Mouse (Mus musculus) fat pad, adult 2 months (tissue): ENCODE data around the gene Saa3.
"Not testable (repeated sequence)": the region's sequence is repeated elsewhere in the genome, so short reads cannot be mapped to it uniquely, and the experiment has no call there.

Experiments used
- DNase-seq: peaks from one replicate; pipeline ENCODE4 v3.0.0-alpha.2; 2011; ENCODE audit warnings: low read depth, low spot score; ENCODE audit errors: extremely low read depth

The Saa3 gene

DNA sequence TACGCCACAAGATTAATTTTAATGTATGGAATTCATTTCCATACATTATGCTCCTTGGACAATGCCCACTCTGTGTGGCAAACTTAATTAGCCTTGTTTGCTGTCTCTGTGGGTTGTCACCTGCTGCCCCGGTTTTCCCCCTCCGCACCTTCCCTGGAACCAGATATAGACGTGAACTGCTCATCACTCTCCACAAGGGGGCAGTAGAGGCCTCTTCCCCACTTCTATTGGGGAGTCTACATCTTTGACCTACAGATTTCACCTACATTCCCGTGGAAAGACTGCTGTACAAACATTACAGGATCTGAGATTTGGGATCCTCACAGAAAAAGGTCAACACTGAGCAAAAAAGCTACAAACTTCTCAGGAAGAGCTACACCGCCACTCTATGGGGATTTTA, 982 bp downstream of the Saa3 start:
- no peak for DNase-seq

DNA sequence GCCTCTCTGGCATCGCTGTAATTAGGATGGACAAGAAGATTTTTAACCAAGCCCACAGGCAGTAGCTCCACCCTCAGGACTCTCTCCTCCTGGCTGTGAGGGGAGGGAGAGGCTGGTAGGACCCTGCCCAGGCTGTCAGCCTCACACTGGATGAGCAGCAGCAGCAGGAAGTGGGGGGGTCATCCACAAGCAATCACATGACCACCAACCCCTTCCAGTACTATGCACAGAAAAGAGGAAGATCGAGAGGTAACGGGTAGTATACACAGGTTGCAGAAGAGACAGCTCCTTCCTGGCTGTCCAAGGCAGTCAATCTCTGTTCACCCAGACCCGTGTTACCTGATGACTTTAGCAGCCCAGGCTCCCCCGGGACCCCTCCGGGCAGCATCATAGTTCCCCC, 3.2 kb downstream of the Saa3 start:
- no peak for DNase-seq

- DNase-seq, result no peak
These were observed 5.1 kb downstream of the Saa3 start, which contains the start of gene Saal1 for GRCm38 (mm10) chr7:46710390-46710844. Saal1 (minus strand) TSS chr7:46710680.

DNA sequence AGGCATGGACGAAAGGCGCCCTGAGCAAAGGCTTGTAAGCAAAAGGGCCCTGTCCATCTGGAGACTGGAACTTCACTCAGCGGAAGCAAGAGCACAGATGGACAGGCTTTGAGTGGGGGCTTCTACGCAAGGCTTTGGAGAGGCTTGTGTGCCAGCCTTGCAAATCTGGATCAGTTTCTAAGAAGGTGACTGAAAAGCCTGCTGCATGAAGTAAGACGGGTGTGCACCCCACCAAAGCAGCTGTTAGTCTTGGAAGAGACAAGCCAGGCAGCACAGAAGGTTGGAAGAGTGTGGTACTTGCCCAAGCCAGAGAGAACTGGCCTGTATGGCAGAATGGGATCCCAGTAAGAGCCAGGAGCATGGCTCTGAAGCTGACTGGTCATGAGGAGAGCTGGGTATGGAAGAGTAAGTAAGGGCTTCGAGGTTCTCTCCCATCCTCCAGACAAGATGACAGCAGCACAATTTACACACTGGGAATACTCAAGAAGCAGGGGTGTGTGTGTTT, 14.9 kb downstream of the Saa3 start:
- DNase-seq, result no peak

DNA sequence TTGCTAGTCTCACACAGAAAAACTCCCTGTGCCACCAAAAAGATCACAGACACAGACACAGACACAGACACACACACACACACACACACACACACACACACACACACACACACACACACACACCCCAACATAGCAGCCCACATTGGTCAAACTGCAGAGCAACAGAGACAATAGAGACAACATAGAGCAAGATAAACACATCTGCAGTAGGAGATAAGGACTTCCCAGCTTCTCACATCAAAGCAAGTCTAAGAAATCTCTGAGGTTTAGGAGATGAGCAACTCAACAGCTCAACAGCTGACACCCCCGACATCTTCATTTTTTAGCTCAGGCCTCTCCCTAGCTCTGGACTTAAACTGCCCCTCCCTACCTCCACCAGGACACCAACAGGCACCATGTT, 18.7 kb downstream of the Saa3 start:
- no peak for DNase-seq

DNA sequence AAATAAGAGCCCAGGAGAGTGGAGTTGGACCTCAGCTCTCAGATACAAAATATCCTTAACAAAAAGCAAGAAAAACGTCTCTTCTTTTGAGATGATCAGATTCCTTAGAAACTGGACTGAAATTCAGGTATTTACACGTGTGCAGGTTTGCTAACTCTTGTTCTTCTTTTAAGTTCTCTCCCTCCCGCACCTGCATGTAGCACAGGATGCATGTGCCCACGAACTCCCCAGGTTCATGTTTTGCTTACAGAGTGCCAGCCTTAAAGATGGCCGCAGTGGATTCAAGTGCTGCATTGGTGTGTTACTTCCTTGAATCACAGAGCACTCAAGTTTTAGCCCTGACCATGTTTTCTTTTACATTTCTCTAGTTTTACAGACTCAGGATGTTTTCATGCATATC, 28.7 kb downstream of the Saa3 start:
- no peak for DNase-seq

DNA sequence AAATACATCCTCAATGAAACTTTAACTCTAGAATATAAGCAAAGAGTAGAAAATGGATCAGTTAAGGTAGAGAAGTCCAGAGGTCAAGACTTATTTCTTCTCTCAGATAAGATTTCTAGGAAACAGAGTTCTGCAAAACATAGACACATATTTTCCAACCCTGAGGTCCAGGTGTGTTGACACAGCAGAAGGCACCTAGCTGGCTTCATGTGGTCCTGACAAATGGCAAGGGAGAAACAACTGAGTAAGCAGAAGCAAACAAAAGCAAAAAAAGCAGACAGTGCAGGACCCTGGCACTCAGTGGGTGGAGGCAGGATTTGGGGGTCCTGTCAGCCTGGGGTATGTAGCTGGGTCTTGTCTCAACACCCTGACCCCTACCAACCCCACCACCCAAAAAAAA, 34.8 kb downstream of the Saa3 start:
- DNase-seq, result no peak

DNA sequence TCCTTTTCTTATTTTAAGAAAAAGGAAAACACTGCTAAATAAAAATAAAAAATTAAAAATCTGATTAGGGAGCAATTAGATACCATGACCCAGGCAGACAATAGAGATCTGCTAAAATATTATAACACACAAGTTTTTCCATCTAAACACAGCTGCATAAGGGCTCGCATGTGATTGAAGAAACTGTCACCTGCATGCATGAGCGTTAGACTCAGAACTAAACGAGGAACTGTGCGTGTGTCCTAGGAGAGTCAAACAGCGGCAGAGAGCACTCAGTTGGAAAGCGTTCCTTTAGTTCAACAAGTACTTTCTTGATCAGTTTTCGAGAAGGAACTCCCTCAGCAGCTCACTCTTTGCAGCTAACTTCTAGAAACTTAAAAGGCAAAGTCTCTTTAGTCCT, 36.5 kb downstream of the Saa3 start:
- DNase-seq, result not testable (repeated sequence)

- DNase-seq, result no peak
These were observed 37.1 kb downstream of the Saa3 start for GRCm38 (mm10) chr7:46678417-46678816.

DNA sequence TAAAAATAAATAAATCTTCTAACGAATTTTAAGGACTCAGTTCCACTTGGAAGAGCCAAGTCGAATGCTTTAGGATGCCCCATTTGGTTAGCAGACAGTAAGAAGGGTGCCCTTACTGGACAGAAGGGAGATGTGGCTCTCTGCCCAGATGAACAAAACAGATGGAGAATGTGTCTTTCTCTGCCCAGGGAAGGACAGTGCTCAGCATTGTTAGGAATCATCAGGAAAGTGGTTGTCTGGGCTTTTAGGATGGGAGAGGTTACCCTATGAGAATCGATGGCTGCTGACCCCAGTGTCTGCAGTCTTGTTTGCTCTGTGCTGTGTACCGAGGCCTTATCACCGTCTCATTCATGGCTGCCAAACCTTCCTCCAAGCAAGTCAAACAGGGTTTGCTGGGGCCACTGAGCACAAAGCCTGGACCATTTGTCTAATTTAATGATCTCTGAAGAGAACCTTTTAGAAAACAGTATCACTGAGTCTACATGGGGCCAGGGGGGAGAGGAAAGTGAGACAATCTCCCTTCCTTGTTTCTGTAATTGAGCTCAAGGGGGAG, 38.6 kb downstream of the Saa3 start:
- no peak for DNase-seq

DNA sequence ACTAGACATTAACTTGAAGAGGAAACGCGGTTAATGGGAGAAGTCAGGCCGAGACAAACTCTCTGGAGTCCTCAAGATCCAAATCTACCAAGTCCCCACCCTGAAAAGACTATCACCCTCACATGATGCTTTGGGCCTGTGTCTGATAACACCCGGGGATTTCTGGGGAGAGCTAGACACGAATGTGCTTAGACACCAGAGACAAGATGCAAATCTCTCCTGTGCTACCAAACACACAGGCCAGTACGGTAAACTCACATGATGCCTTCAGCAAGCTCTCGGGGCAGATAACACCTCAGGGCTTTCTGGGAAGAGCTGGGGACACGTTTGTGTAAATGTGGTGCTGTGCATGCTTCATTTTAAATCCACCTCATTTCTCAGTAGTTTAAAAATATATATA, 39.6 kb downstream of the Saa3 start:
- no peak for DNase-seq

GRCm38 (mm10) chr7:46675061-46675460, 40.4 kb downstream of the Saa3 start:
- DNase-seq, result no peak

- DNase-seq, result no peak
These were observed 43.3 kb downstream of the Saa3 start, which contains the start of gene Tph1 for GRCm38 (mm10) chr7:46672160-46672672. Tph1 (minus strand) TSS chr7:46672537.

DNA sequence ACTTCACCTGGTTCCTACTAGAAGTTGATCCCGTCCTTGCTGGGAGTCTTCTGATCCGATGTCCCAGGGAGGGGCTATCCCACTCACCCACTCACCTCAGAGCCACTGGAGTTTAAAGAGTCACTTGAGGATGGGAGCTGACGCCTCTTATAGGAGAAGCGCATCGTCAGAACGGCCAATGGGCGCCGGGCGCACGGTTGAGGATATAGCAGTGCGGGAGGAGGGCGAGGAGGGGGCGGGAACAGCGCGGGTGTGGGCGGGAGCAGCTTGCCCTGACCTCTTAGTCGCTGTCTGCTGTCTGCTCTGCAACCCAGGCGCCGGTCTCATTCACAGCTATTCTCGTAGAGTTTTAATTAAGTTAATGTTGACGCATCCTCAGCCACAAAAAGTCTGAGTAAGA, 48.2 kb downstream of the Saa3 start:
- no peak for DNase-seq

DNA sequence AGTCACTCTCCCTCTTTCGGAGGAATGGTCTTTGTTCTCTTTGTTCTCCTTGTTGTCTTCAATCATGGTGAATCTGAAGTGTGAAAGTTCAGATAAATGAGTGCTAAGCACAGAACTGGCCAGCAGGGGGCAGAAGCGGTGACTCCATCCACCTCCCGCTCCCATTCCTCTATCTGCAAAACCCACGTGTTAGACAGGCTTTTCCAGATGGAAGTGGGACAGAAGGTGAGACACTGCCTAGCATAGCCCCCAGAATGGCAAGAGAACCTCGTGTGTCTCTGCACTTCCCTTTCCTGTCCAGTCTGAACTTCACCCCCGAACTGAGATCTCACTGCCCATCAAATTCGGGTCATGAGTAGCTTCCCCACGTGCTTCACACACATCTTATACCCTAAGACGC, 50.3 kb downstream of the Saa3 start:
- no peak for DNase-seq
